Mouse (Mus musculus): ENCODE results near the gene Mical3. TPM values are rescaled to one million over a fixed set of nuclear protein-coding genes. Genes with fewer than 3 reads are reported as not detected.

The Mical3 gene
- polyA plus RNA-seq, 2 experiments = 13.3 to 17.3 TPM

GRCm38 (mm10) chr6:121102084-121102483 is 28.7 kb downstream of the Mical3 start:
- no peak overlapping the region for H3K4me3 ChIP-seq (replicated peaks; ENCODE audit: low read length)
- no peaks in the 10 kb centered on the region for H3K4me1 ChIP-seq (ENCODE audit: control insufficient read depth, insufficient read depth, low read length)
- no peak for TF ChIP-seq POLR2A (IDR thresholded peaks at IDR 0.05; ENCODE audit: borderline replicate concordance, extremely low read depth, insufficient read depth, insufficient read length)
- H3K36me3 ChIP-seq (ENCODE audit: control insufficient read depth, insufficient read depth, low read length) = no peaks in the 10 kb centered on the region
- no peak overlapping the region for H3K27ac ChIP-seq (replicated peaks; ENCODE audit: low read depth, low read length)
- H3K9me3 ChIP-seq (ENCODE audit: control insufficient read depth, low read length) = no peaks in the 10 kb centered on the region
- DNase-seq (ENCODE audit: low spot score) (no peak), ATAC-seq (ENCODE audit: low FRiP score, low read depth) (no peak)
- no peak overlapping the region for H3K9ac ChIP-seq (ENCODE audit: low read depth, low read length, severe bottlenecking)
- no peaks in the 10 kb centered on the region for H3K27me3 ChIP-seq (ENCODE audit: control insufficient read depth, insufficient read depth, low read length)
- no peak overlapping the region for H3K4me2 ChIP-seq (replicated peaks; ENCODE audit: low read depth, low read length, severe bottlenecking)
- 94% methylated on average over 2 of the region's 2 CpGs for WGBS

DNA sequence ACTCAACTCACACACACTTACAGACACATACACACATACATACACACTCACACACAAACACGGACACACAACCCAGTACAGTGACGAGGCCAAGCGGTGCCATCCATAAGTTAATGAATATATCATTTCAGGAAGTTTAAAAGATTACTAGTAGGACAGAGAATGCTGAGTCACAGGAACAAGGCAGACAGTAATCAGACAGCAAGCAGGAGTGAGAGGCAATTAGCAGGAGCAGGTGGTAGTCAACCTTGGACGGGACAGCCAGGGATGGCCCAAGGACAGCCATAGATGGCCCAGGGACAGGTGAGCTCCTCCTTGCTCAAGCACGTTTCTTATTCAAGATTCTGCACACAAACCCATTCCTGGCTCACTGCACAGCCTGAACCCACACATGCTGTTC is 29.6 kb downstream of the Mical3 start:
- Histone ChIP-seq H3K4me3 (replicated peaks; ENCODE audit: low read length) (no peak overlapping the region), H3K27ac (replicated peaks; ENCODE audit: low read depth, low read length) (no peak overlapping the region), H3K27me3 (ENCODE audit: control insufficient read depth, insufficient read depth, low read length) (no peaks in the 10 kb centered on the region), H3K36me3 (ENCODE audit: control insufficient read depth, insufficient read depth, low read length) (no peaks in the 10 kb centered on the region), H3K4me2 (replicated peaks; ENCODE audit: low read depth, low read length, severe bottlenecking) (no peak overlapping the region), H3K9ac (ENCODE audit: low read depth, low read length, severe bottlenecking) (no peak overlapping the region), H3K9me3 (ENCODE audit: control insufficient read depth, low read length) (no peaks in the 10 kb centered on the region), H3K4me1 (ENCODE audit: control insufficient read depth, insufficient read depth, low read length) (no peaks in the 10 kb centered on the region)
- no peak for DNase-seq (ENCODE audit: low spot score)
- ATAC-seq (ENCODE audit: low FRiP score, low read depth) = no peak
- WGBS = 86% methylated on average over 5 of the region's 5 CpGs
- TF ChIP-seq POLR2A (IDR thresholded peaks at IDR 0.05; ENCODE audit: borderline replicate concordance, extremely low read depth, insufficient read depth, insufficient read length) = no peak

GRCm38 (mm10) chr6:121099831-121100230 is 31.0 kb downstream of the Mical3 start:
- ATAC-seq (ENCODE audit: low FRiP score, low read depth) = no peak
- Histone ChIP-seq H3K4me2 (replicated peaks; ENCODE audit: low read depth, low read length, severe bottlenecking) (no peak overlapping the region), H3K9ac (ENCODE audit: low read depth, low read length, severe bottlenecking) (no peak overlapping the region), H3K4me3 (replicated peaks; ENCODE audit: low read length) (no peak overlapping the region), H3K9me3 (ENCODE audit: control insufficient read depth, low read length) (no peaks in the 10 kb centered on the region), H3K27me3 (ENCODE audit: control insufficient read depth, insufficient read depth, low read length) (no peaks in the 10 kb centered on the region), H3K4me1 (ENCODE audit: control insufficient read depth, insufficient read depth, low read length) (no peaks in the 10 kb centered on the region), H3K27ac (replicated peaks; ENCODE audit: low read depth, low read length) (no peak overlapping the region), H3K36me3 (ENCODE audit: control insufficient read depth, insufficient read depth, low read length) (no peaks in the 10 kb centered on the region)
- no peak for DNase-seq (ENCODE audit: low spot score)
- TF ChIP-seq POLR2A (IDR thresholded peaks at IDR 0.05; ENCODE audit: borderline replicate concordance, extremely low read depth, insufficient read depth, insufficient read length) = no peak
- WGBS = 85% methylated on average over 7 of the region's 7 CpGs

GRCm38 (mm10) chr6:121099228-121099608 is 31.6 kb downstream of the Mical3 start:
- no peaks in the 10 kb centered on the region for H3K36me3 ChIP-seq (ENCODE audit: control insufficient read depth, insufficient read depth, low read length)
- H3K4me3 ChIP-seq (replicated peaks; ENCODE audit: low read length) = no peak overlapping the region
- no peaks in the 10 kb centered on the region for H3K4me1 ChIP-seq (ENCODE audit: control insufficient read depth, insufficient read depth, low read length)
- ATAC-seq (ENCODE audit: low FRiP score, low read depth) (no peak), DNase-seq (ENCODE audit: low spot score) (no peak)
- H3K4me2 ChIP-seq (replicated peaks; ENCODE audit: low read depth, low read length, severe bottlenecking) = no peak overlapping the region
- no peak overlapping the region for H3K27ac ChIP-seq (replicated peaks; ENCODE audit: low read depth, low read length)
- H3K27me3 ChIP-seq (ENCODE audit: control insufficient read depth, insufficient read depth, low read length) = no peaks in the 10 kb centered on the region
- H3K9me3 ChIP-seq (ENCODE audit: control insufficient read depth, low read length) = no peaks in the 10 kb centered on the region
- no peak for TF ChIP-seq POLR2A (IDR thresholded peaks at IDR 0.05; ENCODE audit: borderline replicate concordance, extremely low read depth, insufficient read depth, insufficient read length)
- WGBS = 85% methylated on average over 4 of the region's 4 CpGs
- no peak overlapping the region for H3K9ac ChIP-seq (ENCODE audit: low read depth, low read length, severe bottlenecking)

- no peaks in the 10 kb centered on the region for H3K9me3 ChIP-seq (ENCODE audit: control insufficient read depth, low read length)
- WGBS = 70% methylated on average over 9 of the region's 9 CpGs
- H3K27me3 ChIP-seq (ENCODE audit: control insufficient read depth, insufficient read depth, low read length) = no peaks in the 10 kb centered on the region
- no peak for TF ChIP-seq POLR2A (IDR thresholded peaks at IDR 0.05; ENCODE audit: borderline replicate concordance, extremely low read depth, insufficient read depth, insufficient read length)
- H3K27ac ChIP-seq (replicated peaks; ENCODE audit: low read depth, low read length) = no peak overlapping the region
- DNase-seq (ENCODE audit: low spot score) = no peak
- ATAC-seq (ENCODE audit: low FRiP score, low read depth) = no peak
- no peaks in the 10 kb centered on the region for H3K4me1 ChIP-seq (ENCODE audit: control insufficient read depth, insufficient read depth, low read length)
- H3K9ac ChIP-seq (ENCODE audit: low read depth, low read length, severe bottlenecking) = no peak overlapping the region
- no peaks in the 10 kb centered on the region for H3K36me3 ChIP-seq (ENCODE audit: control insufficient read depth, insufficient read depth, low read length)
- H3K4me3 ChIP-seq (replicated peaks; ENCODE audit: low read length) = no peak overlapping the region
- H3K4me2 ChIP-seq (replicated peaks; ENCODE audit: low read depth, low read length, severe bottlenecking) = no peak overlapping the region
These were observed 32.1 kb downstream of the Mical3 start for GRCm38 (mm10) chr6:121098511-121099227.

Measured in limb, embryonic 14.5 days (tissue).